Mouse (Mus musculus) spleen, adult 2 months (tissue): ENCODE data around the gene Arl8a.

Experiments
- CTCF ChIP-seq: fragments of 200-500 bp; IDR thresholded peaks from 2 replicates; pipeline ENCODE4 v1.5.1; 2011; ENCODE audit warnings: mild to moderate bottlenecking, inconsistent platforms; ENCODE audit not compliant: insufficient read depth, insufficient read length, insufficient replicate concordance; ENCODE audit errors: extremely low read depth
- POLR2A ChIP-seq: fragments of 200-500 bp; IDR thresholded peaks from 2 replicates; pipeline ENCODE4 v1.6.1; 2011; ENCODE audit warnings: low read depth, low read length, inconsistent platforms

DNA sequence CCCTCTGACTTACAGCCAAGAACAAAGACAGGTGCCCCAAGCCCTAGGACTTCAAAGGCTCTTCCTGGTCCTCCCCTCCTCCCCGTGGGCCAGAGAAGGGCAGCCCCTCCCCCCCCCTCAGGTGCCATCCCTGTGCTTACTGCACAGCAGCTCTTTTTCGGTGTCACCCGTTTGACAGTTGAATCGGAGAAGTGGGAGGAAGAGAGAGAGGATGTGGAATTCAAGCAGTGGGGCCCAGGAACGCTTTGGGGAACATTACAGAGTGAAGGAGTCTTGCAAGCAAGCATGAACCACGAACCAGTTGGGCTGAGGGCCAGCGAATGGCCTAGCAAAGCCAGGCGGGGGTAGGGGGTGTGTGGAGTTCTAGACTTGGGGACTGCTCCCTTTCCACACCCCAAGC lies 15.1 kb upstream of the Arl8a start:
- TF ChIP-seq CTCF (no peak), POLR2A (no peak)
